Mouse (Mus musculus) kidney, adult 2 months (tissue): ENCODE results near the gene Polr2h.

Experiments used
- CTCF ChIP-seq: fragments of 200-500 bp; conservative IDR thresholded peaks from 2 replicates; pipeline ENCODE4 v1.5.1; 2011; ENCODE audit warnings: low read depth, mild to moderate bottlenecking, control low read depth, low read length, moderate library complexity, mixed read lengths; ENCODE audit not compliant: insufficient read depth, insufficient read length
- POLR2A ChIP-seq: fragments of 200-500 bp; IDR thresholded peaks from one replicate; pipeline ENCODE4 v1.6.1; 2011; ENCODE audit warnings: low read depth, low read length, control low read depth

DNA sequence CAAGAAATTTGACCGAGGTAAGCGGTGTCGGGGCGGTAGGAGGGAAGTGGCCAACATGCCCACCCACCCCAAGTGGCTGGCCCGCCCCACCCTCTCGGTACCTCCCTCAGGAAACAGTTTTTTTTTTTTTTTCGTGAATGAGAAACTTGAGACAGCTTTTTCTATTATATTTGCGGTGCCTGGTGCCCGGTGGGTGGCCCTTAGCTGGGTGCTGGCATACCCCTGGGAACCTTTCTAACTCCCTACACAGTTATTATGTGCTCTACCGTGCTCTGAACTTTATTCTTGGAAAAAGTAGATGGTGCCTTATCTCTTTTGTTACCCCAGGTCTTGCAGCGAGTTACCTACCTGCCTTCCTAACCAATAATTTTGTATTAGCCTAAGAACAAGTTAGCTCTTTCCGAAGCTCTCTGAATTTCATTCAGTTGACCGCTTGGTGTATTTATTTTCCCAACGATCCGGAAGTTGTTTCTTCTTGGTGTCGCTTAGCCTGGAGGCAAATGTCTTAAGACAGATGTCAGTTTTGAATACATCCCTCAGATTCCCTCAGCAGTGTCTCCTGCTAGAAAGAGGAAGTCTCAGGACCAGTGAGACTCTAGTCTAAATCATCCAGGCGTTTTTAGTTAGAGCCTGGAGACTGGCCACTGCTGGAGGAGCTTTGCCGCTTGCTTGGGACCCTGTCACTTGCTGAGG, 659 bp downstream of the Polr2h start:
- no peak for TF ChIP-seq POLR2A
- TF ChIP-seq CTCF = no peak
